Mouse (Mus musculus) heart, embryonic 16.5 days (tissue): ENCODE measurements at regions not wholly inside any gene's neighbourhood (a gene's known extent, or its start where the extent isn't known, plus 50 kb on each side); places are given as distances from the start of the nearest gene placed in this dataset.

ENCODE experiments used
- ATAC-seq: fragments of 200-750 bp; cut with Nextera tagmentation; replicated peaks from 2 replicates; pipeline ENCODE4 v1.8.0; 2017; ENCODE audit warnings: moderate number of reproducible peaks; ENCODE audit not compliant: insufficient read depth, low FRiP score; ENCODE audit errors: extremely low read depth
- H3K27ac ChIP-seq: fragments of 300-500 bp; sonication (generic); 2 replicates; pipeline ENCODE4 v1.5.1; 2014; ENCODE audit warnings: mild to moderate bottlenecking, low read length, control low read depth, moderate library complexity
- H3K27me3 ChIP-seq: fragments of 300-500 bp; sonication (generic); 2 replicates; pipeline ENCODE4 v1.6.1; 2014; ENCODE audit warnings: low read length, mixed read lengths; ENCODE audit not compliant: control insufficient read depth, insufficient read depth
- H3K36me3 ChIP-seq: fragments of 300-500 bp; sonication (generic); 2 replicates; pipeline ENCODE4 v1.6.1; 2014; ENCODE audit not compliant: control insufficient read depth, insufficient read depth
- H3K4me1 ChIP-seq: fragments of 300-500 bp; sonication (generic); 2 replicates; pipeline ENCODE4 v1.6.1; 2014; ENCODE audit warnings: low read length, mixed read lengths; ENCODE audit not compliant: control insufficient read depth, insufficient read depth
- H3K4me2 ChIP-seq: fragments of 300-500 bp; sonication (generic); 2 replicates; pipeline ENCODE4 v1.6.1; 2014; ENCODE audit warnings: low read depth, mild to moderate bottlenecking, control low read depth, low read length
- H3K4me3 ChIP-seq: fragments of 300-500 bp; sonication (generic); 2 replicates; pipeline ENCODE4 v1.5.1; 2014; ENCODE audit warnings: mild to moderate bottlenecking, control low read depth, low read length
- H3K9ac ChIP-seq: fragments of 300-500 bp; sonication (generic); 2 replicates; pipeline ENCODE4 v1.6.1; 2014; ENCODE audit warnings: low read length, control low read depth
- H3K9me3 ChIP-seq: fragments of 300-500 bp; sonication (generic); replicated peaks from 2 replicates; pipeline ENCODE4 v1.6.1; 2016; ENCODE audit warnings: low read length; ENCODE audit not compliant: control insufficient read depth
- WGBS: fragments of 180-500 bp; shearing (Covaris S2); extraction: QIAGEN DNeasy Blood & Tissue Kit; methylation state at CpG from one replicate; pipeline ENCODE4 v1.1.7; 2014; 5-methylcytosine and 5-hydroxymethylcytosine counted together

DNA sequence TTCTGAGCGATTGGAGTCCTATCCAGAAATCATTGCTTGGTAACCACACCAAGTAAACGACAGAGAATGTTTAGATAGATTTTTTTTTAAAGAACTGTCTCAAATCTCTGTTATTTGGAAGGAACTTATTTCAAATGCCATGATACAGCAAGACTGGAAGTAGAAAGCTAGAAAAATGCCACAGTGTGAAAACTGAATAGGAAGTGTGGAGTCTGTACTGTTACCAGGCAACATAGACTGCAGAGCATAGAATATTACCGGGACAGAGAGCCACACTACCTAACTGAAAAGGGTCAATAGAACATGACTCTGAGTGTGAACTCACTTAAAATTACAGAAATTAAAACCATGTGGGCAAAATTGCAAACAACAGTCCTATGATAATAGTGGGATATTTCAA lies 52.4 kb upstream of the Adcy1 start:
- Histone ChIP-seq H3K4me3 (no peak overlapping the region), H3K4me1 (no peaks in the 10 kb centered on the region), H3K27me3 (no peaks in the 10 kb centered on the region), H3K9me3 (no peaks in the 10 kb centered on the region), H3K27ac (no peak overlapping the region), H3K9ac (no peak overlapping the region), H3K36me3 (no peaks in the 10 kb centered on the region), H3K4me2 (no peak overlapping the region)
- 77% methylated on average over 3 of the region's 3 CpGs for WGBS
- no peak for ATAC-seq

DNA sequence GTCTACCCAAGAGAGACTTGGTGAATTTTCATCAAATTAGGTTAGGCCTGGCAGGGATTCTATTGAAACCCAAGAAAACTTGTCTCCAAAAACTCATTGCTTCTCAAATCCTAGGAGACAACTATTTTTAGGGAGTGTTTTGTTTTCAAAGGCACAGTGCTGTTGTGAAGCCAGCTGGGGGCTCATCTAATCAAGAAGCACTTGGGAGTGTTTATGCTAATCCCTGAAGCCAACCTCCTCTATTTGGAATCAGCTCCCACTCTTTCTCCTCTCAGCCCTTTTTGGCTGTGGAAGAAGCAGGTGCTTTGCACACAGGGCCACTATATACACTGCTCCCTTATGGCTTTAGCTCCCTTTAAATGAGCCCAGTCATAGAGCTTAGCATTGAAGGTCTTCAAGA lies 64.0 kb upstream of the Adcy1 start:
- Histone ChIP-seq H3K4me3 (no peak overlapping the region), H3K9ac (no peak overlapping the region), H3K36me3 (no peaks in the 10 kb centered on the region), H3K4me1 (peaks cover 3% of the 10 kb centered on the region; the same call in 1 of the 2 replicates), H3K27me3 (no peaks in the 10 kb centered on the region), H3K4me2 (no peak overlapping the region), H3K27ac (no peak overlapping the region), H3K9me3 (no peaks in the 10 kb centered on the region)
- ATAC-seq, result no peak

DNA sequence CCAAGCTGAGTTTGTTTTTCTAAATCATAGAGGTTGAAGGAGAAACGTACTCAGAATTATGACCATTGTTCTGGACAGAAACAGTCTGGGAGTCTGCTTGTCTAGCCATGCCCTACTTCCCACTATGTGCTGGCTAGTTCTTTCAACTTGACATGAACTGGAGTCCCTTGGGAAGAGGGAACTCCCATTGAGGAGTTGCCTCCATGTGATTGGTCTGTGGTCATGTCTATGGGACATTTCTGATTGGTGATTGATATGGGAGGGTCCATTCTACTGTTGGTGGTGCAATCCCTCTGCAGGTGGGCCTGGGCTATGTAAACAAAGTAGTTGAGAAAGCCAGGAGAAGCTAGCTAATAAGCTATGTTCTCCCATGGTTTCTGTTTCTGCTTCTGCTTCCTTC lies 64.5 kb upstream of the Adcy1 start:
- ATAC-seq, result no peak
- peaks cover 3% of the 10 kb centered on the region; the same call in 1 of the 2 replicates for H3K4me1 ChIP-seq
- no peaks in the 10 kb centered on the region for H3K36me3 ChIP-seq
- H3K4me2 ChIP-seq, result no peak overlapping the region
- WGBS, result 61% methylated on average over 1 of the region's 1 CpGs
- no peak overlapping the region for H3K27ac ChIP-seq
- no peaks in the 10 kb centered on the region for H3K9me3 ChIP-seq
- H3K27me3 ChIP-seq, result no peaks in the 10 kb centered on the region
- H3K4me3 ChIP-seq, result no peak overlapping the region
- no peak overlapping the region for H3K9ac ChIP-seq

DNA sequence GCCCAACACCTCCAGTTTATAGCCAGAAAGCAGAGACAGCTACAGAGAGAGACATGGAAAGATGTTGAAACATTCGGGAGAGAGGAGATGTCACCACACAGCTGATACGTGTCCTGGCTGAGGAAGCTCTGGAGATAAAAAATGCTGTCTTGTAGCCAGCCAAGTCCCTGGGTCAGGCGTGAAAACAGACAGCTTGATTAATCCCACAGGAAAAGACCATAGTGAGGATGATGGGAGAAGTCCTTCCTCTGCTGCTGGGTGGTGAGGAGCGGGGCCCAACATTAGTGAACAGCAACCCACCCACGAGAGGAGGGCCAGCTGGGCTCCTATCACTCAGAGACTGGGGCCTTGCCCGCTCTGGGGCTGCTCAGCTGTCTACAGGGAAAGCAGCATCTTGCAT lies 65.8 kb upstream of the Adcy1 start:
- H3K4me3 ChIP-seq, result no peak overlapping the region
- no peak overlapping the region for H3K4me2 ChIP-seq
- H3K36me3 ChIP-seq, result no peaks in the 10 kb centered on the region
- H3K27me3 ChIP-seq, result no peaks in the 10 kb centered on the region
- no peak overlapping the region for H3K27ac ChIP-seq
- WGBS, result 40% methylated on average over 6 of the region's 6 CpGs
- H3K4me1 ChIP-seq, result peaks cover 3% of the 10 kb centered on the region; the same call in 1 of the 2 replicates
- no peak overlapping the region for H3K9ac ChIP-seq
- no peaks in the 10 kb centered on the region for H3K9me3 ChIP-seq
- ATAC-seq, result no peak; the same call in 1 of the 2 replicates

DNA sequence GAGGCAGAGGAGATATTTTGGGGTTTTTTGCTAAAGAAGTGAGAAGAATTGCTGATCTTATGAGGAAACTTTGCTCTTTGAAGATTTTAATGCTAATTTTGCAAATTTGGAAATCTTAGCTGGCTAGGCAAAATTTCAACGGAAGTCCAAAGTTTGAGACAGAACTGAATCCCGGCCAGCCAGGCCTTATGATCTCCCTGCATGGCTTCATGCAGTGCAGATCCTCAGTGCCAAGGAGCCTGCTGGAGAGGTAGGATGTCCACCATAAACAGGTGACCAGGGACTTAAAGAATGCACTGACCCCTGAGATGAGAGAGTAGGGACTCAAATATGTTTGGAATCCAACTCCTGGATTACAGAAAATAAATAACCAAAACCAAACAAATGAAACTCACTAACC lies 69.6 kb upstream of the Adcy1 start:
- 89% methylated on average over 2 of the region's 2 CpGs for whole genome bisulfite sequencing
- no peaks in the 10 kb centered on the region for H3K27me3 ChIP-seq
- H3K9me3 ChIP-seq, result no peaks in the 10 kb centered on the region
- no peaks in the 10 kb centered on the region for H3K36me3 ChIP-seq
- H3K4me3 ChIP-seq, result no peak overlapping the region
- ATAC-seq, result no peak
- H3K9ac ChIP-seq, result no peak overlapping the region
- peaks cover 3% of the 10 kb centered on the region; the same call in 1 of the 2 replicates for H3K4me1 ChIP-seq
- H3K27ac ChIP-seq, result no peak overlapping the region
- no peak overlapping the region for H3K4me2 ChIP-seq

DNA sequence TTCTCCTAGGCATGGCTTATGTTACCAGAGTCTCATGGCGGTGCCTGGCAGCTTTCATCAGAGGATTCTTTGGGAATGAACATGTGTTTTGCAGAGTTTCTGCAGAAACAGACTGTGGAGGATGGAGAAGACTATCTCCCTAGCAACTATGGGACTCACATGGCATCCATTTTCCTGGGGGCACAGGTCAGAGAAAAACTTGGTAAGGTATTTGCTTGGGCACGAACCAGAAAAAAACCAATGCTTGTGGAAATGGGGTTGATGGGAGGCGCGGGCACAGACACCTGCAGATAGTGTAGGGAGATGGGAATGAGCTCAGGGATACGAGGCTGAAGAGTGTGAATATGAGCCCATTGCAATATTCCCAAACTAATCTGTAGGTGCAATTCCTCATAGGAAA lies 71.7 kb upstream of the Adcy1 start:
- WGBS, result 85% methylated on average over 5 of the region's 5 CpGs

DNA sequence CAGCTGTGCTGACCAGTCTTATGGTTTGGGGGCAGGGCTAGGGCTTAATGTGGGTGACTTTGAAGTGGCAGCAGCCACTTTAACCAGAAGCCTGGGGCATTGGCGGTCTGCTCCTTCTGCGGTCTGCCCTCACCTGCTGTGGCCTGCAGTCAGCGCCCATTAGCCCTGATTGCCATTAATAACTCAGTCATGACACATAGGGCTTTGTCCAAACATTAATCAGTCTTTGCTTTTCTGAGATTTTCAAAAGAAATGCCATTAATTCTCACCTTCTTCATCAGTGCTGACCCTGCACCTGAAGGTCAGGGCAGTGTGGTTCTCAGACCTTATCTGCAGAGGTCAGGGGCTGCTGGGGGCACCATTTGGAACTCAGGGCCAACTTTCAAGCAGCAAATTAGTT lies 72.6 kb upstream of the Adcy1 start:
- H3K9me3 ChIP-seq, result no peaks in the 10 kb centered on the region
- H3K9ac ChIP-seq, result no peak overlapping the region
- no peak for ATAC-seq
- peaks cover 3% of the 10 kb centered on the region; the same call in 1 of the 2 replicates for H3K4me1 ChIP-seq
- no peak overlapping the region for H3K27ac ChIP-seq
- no peak overlapping the region for H3K4me3 ChIP-seq
- H3K36me3 ChIP-seq, result no peaks in the 10 kb centered on the region
- no peak overlapping the region for H3K4me2 ChIP-seq
- no peaks in the 10 kb centered on the region for H3K27me3 ChIP-seq
- WGBS, result 65% methylated on average over 3 of the region's 3 CpGs

More for the DNA sequence above, 71.7 kb upstream of the Adcy1 start:
- H3K4me1 ChIP-seq, result peaks cover 3% of the 10 kb centered on the region; the same call in 1 of the 2 replicates
- H3K4me2 ChIP-seq, result no peak overlapping the region
- H3K9ac ChIP-seq, result no peak overlapping the region
- H3K9me3 ChIP-seq, result no peaks in the 10 kb centered on the region
- H3K27me3 ChIP-seq, result no peaks in the 10 kb centered on the region
- no peak for ATAC-seq
- no peak overlapping the region for H3K27ac ChIP-seq
- H3K36me3 ChIP-seq, result no peaks in the 10 kb centered on the region
- no peak overlapping the region for H3K4me3 ChIP-seq

DNA sequence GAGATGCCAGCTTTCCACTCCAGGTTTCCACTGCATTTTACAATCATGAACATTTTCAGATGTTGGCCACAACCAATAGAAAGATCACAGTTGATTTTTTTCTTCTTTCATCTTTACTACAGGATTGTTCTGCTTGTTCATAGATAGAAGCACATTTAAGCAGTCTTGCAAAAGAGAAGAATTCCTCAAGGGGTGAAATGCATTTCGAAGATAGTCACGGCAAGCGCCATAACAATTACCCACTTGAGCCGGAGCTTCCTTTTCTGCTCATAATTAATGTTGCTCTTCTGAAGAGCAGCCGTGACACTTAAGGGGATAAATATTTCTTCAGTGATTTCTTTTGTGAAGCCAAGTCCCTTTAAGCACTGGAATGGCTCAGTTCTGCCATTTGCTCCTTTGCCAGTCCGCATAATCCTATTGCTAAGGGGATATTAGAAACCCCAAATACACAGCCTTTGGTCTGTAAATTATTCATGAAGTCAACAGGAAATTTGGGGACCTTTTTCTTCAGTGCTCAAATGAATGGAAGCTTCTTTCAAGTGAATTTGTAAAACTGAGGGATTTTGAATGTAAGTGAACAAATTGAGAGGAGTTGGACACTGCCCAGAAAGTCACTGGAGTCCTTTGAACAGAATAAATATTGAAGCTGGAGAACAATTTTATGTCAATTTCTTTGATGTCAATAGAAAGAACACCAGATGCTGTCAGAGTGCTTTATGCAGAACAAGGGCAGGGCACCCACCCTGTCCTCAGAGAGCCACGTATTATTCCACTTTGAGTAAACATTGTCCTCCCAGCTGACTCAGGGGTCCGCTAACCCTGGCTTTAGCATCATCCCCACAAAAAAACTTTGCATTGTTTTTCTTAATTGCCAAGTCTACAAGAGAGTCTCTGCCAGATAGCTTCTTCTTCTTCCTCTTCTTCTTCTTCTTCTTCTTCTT lies 74.1 kb upstream of the Adcy1 start:
- H3K4me2 ChIP-seq, result no peak overlapping the region
- H3K4me1 ChIP-seq, result no peaks in the 10 kb centered on the region
- no peak overlapping the region for H3K27ac ChIP-seq
- H3K36me3 ChIP-seq, result no peaks in the 10 kb centered on the region
- ATAC-seq, result no peak
- WGBS, result 76% methylated on average over 8 of the region's 8 CpGs
- no peak overlapping the region for H3K9ac ChIP-seq
- H3K9me3 ChIP-seq, result no peaks in the 10 kb centered on the region
- no peaks in the 10 kb centered on the region for H3K27me3 ChIP-seq
- no peak overlapping the region for H3K4me3 ChIP-seq

DNA sequence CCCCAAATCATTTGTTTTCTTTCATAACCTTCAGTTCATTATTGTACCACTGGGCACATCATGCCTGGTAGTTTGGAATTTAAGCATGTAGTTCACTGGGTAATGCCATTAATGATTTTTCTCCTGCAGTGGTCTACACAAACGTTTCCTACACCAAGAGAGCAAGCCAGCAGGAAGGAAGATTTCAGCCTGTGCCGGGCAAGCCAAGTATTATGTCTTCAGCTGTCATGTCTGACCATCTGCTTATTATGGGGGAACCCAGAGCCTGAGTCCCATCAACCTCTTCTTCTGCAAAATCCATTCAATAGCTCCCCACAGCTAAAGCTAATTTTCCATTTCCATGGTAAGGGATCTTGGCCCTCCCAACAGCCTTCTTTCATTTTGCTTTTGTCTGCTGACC lies 75.3 kb upstream of the Adcy1 start:
- Histone ChIP-seq H3K27me3 (no peaks in the 10 kb centered on the region), H3K4me3 (no peak overlapping the region), H3K9ac (no peak overlapping the region), H3K36me3 (no peaks in the 10 kb centered on the region), H3K27ac (no peak overlapping the region), H3K4me1 (no peaks in the 10 kb centered on the region), H3K9me3 (no peaks in the 10 kb centered on the region), H3K4me2 (no peak overlapping the region)
- no peak for ATAC-seq
- WGBS, result 54% methylated on average over 2 of the region's 2 CpGs
